Mouse (Mus musculus) frontal cortex, postnatal 14 days (tissue): ENCODE data around the gene Cuta.
A peak's percentile ranks its signal among the peaks of the same experiment; 100 is the strongest.

Experiments used
- DNase-seq, 2 experiments: peaks; one replicate each; pipeline ENCODE4 v3.0.0; 2022; ENCODE audit warnings: low spot score in 2 of 2

Gene Cuta

DNA sequence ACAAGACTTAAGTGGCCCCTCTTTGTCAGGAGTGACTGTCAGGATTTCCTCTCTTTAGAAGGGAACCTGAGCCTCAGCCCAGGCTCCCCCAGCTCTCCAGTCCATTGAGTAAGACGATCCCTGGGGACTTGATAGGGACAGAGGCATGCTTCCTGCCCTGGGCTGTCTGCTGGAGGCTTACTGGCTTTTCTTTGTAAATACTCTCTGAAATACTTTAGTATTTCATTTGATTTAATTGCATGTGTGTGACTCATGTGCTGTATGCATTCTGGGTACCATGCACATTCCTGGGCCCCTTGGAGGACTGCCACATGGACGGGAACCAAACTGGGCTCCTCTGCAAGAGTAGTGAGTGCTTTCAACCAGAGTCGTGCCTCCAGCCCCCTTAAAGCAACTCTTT is 51.4 kb downstream of the Cuta start:
- DNase-seq: no peak

GRCm38 (mm10) chr17:26886047-26886749 is 53.2 kb downstream of the Cuta start:
- peak; percentile 67 to 81 for DNase-seq

DNA sequence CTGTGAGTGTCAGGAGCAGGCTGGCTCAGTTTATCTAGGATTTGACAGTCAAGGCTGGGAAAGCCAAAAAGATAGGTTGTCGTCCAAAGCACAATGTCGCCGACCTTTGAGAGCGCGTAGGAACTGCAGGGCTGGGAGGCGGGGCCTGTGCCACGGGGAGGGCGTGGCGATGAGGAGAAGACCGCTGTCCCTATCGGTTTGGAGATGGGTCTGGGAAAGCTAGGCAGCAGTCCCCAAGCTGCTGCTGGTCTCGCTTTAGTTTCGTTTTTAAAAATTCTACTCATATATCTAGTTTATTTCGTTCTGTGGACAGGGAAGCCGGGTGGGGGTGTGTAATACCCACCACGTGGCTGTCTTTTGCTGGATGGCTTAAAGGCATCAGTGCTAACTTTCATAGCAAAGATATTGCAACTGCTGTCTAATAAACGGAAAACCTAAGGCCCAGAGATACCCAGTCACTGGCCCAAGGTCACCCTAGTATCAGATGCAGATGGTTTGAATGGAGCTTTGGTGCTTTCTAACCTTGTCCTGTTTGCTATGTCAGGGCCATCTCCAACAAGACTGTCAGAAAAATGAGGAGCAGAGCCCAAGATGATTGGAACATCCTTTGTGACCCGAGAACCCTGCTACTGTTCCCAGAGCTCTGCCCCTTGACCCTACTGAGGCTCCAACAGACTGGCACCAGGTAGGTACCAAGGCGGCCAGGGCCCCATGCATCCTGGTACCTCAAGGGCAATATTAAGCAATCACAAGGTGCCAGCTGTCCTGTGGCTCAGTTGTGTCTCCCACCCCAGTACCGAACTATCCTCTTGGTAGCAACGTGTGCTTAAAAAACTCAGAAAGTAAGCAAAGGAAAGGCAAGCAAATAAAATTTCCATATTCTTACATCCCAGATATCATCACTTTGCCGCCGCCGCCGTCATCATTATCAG is 54.1 kb downstream of the Cuta start:
- peak in 1 of 2 experiments; percentile 61 for DNase-seq
